In the genomic region with DNA sequence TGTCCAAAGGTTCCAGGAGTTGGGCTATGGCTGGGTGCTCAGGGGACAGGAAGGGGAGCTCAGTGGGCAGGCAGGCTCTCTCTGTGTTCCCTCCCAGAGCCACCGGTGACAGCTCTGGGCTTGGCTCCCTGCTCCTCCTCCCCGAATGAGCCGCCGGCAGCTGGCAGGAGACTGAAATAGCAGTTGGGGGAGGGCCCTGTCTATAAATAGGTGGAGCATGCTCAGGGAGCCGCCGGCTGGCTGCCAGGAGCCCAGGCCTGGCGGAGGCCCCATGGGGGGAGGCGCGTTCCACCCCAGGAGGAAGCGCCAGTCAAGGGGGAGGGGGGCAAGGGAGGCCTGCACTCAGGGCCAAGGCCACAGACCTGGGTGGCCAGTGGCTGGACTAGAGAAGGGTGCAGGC, we compare ENCODE assay signal across 8 mouse cellular contexts. TPM values are rescaled to one million over a fixed set of nuclear protein-coding genes. Genes with fewer than 3 reads are reported as not detected.
DNase-seq lines count a peak whose midpoint lies in the region; ATAC-seq lines count a peak whose summit lies in the region.

No protein-coding gene starts in this region.

- ATAC-seq in hindbrain, embryonic 15.5 days (ENCODE audit: low FRiP score, low read depth): peak; percentile 79

- DNase-seq in R1 (ENCODE audit: low read depth, low spot score): peak; percentile 80
- DNase-seq in cerebellum, postnatal 36 days: peak; percentile 91 to 94
- DNase-seq in frontal cortex, postnatal 36 days (ENCODE audit: low spot score in 2 of 2): peak; percentile 96 to 97
- DNase-seq in left cerebral cortex, adult 11 months (ENCODE audit: low spot score): peak; percentile 96
- DNase-seq in lung, postnatal 36 days: peak; percentile 98
- DNase-seq in retina, embryonic 14.5 days (ENCODE audit: low spot score): peak; percentile 84
- DNase-seq in thymus, postnatal 36 days: peak; percentile 83 to 91

- H3K4me2 ChIP-seq in hindbrain, embryonic 15.5 days: peak overlapping the region; percentile 55

- H3K9ac ChIP-seq in hindbrain, embryonic 15.5 days: peak overlapping the region; percentile 29; the same call in 1 of the 2 replicates

- H3K27ac ChIP-seq in hindbrain, embryonic 15.5 days (replicated peaks): peak overlapping the region; percentile 76

- no peaks in the 10 kb centered on the region for H3K36me3 ChIP-seq in hindbrain, embryonic 15.5 days

- peak overlapping the region; percentile 23 for H3K4me3 ChIP-seq in hindbrain, embryonic 15.5 days

- H3K4me1 ChIP-seq in hindbrain, embryonic 15.5 days (replicated peaks): peaks cover 68% of the 10 kb centered on the region

- H3K9me3 ChIP-seq in hindbrain, embryonic 15.5 days: no peaks in the 10 kb centered on the region

- WGBS in hindbrain, embryonic 15.5 days: 0% methylated on average over 9 of the region's 10 CpGs

- no peaks in the 10 kb centered on the region for H3K27me3 ChIP-seq in hindbrain, embryonic 15.5 days

RNA-seq across cellular contexts. Expression of gene Hdac5, which starts 11.2 kb away (rescaled TPM):
- polyA plus RNA-seq in hindbrain, embryonic 15.5 days (2015; fragmentation: Nextera tagmentation; extraction: Ambion mirVana): 82.7 and 84.9 TPM in 2 replicates

RNA-seq across cellular contexts. Expression of gene G6pc3, which starts 29.4 kb away (rescaled TPM):
- 40.4 and 41.2 TPM in 2 replicates for polyA plus RNA-seq in hindbrain, embryonic 15.5 days (2015; fragmentation: Nextera tagmentation; extraction: Ambion mirVana)

RNA-seq across cellular contexts. Expression of gene BC030867, which starts 29.9 kb away (rescaled TPM):
- 3.3 and 3.4 TPM in 2 replicates for polyA plus RNA-seq in hindbrain, embryonic 15.5 days (2015; fragmentation: Nextera tagmentation; extraction: Ambion mirVana)

RNA-seq across cellular contexts. Expression of gene Lsm12, which starts 33.7 kb away (rescaled TPM):
- 102 and 121 TPM in 2 replicates for polyA plus RNA-seq in hindbrain, embryonic 15.5 days (2015; fragmentation: Nextera tagmentation; extraction: Ambion mirVana)

RNA-seq across cellular contexts. Expression of gene Asb16, which starts 49.8 kb away (rescaled TPM):
- polyA plus RNA-seq in hindbrain, embryonic 15.5 days (2015; fragmentation: Nextera tagmentation; extraction: Ambion mirVana): 0.10 and 0.13 TPM in 2 replicates

Comparison
In these comparisons a context has a peak if more than half of its experiments do, and no peak if none do; other contexts are left out.
1. Peak in every context shown above with its lines: DNase-seq, ATAC-seq, H3K4me3 ChIP-seq and H3K27ac ChIP-seq.